Mouse (Mus musculus) cortical plate, adult 2 months (tissue): ENCODE measurements around the gene Alpk1.

Source experiments
- CTCF ChIP-seq: fragments of 200-500 bp; IDR thresholded peaks from 2 replicates; pipeline ENCODE4 v1.5.1; 2011; ENCODE audit warnings: mild to moderate bottlenecking, control low read depth, low read length; ENCODE audit not compliant: insufficient read depth; ENCODE audit errors: extremely low read depth
- POLR2A ChIP-seq: fragments of 200-500 bp; IDR thresholded peaks from 2 replicates; pipeline ENCODE4 v1.6.1; 2011; ENCODE audit warnings: mild to moderate bottlenecking, low read length, control low read depth; ENCODE audit not compliant: insufficient read depth; ENCODE audit errors: extremely low read depth

GRCm38 (mm10) chr3:127758806-127759205 is 21.5 kb downstream of the Alpk1 start:
- TF ChIP-seq CTCF (no peak), POLR2A (no peak)
